Mouse (Mus musculus) liver, adult 2 months (tissue): ENCODE measurements around the gene Rd3l.

Experiments used
- CTCF ChIP-seq: fragments of 200-500 bp; IDR thresholded peaks from 2 replicates; pipeline ENCODE4 v1.5.1; 2011; ENCODE audit warnings: low read depth, low read length, control low read depth
- POLR2A ChIP-seq: fragments of 200-500 bp; IDR thresholded peaks from 2 replicates; pipeline ENCODE4 v1.6.1; 2011; ENCODE audit warnings: low read length, control low read depth; ENCODE audit not compliant: insufficient read depth; ENCODE audit errors: extremely low read depth

DNA sequence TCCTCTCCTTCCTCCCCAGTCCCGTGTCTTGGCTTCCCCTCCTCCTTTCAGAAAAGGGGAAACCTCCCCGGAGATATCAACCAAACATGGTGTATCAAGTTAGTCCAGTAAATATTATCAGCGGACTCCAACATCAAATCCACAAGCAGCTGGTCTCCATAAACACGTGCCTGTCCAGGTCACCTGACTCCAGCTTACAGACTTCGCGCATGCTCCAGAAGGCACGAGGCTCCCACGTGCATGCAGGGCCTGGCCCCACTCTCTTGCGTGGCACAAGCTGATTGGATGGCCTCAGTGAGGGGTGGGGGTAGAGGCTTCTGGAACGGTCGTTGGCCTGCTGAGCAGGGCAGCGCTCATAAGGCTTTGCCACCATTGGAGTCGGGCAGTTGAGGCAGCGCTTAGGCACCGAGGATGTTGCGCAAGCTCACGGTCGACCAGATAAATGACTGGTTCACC is 9.9 kb downstream of the Rd3l start, which contains the start of gene Tdrd9:
- no peak for TF ChIP-seq POLR2A
- no peak for TF ChIP-seq CTCF
